Mouse (Mus musculus) kidney, adult 11 months (tissue): Measurements from ENCODE around the gene Fras1.

Source experiments
- DNase-seq: peaks from one replicate; pipeline ENCODE4 v3.0.0; 2022

Fras1 gene

DNA sequence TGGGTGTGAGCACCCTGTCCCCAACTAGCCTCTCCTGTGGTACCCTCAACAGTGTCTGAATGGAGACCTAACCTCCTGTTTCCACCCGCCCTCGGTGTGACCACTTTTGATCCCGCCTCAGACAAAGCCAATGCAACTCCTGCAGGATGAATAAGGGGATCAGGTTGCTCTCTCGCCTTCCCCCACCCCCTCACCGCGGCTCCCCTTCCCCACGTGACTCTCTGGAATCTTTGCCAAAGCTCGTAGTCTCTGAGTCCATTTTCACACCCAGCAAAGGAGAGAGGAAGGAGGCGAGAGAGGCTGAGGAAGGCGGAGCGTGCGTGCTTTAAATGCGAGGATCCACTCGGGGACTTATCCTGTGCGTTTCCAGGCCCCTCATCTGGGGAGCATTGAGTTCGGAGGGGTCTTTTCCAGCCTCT lies at the start of gene Fras1:
Gene Fras1, plus strand, starts transcription at position 389 of the 419 bp plus-strand sequence.
- DNase-seq: no peak

GRCm38 (mm10) chr5:96331048-96331737 lies 42.6 kb upstream of the Fras1 start:
- DNase-seq: peak; percentile 38

DNA sequence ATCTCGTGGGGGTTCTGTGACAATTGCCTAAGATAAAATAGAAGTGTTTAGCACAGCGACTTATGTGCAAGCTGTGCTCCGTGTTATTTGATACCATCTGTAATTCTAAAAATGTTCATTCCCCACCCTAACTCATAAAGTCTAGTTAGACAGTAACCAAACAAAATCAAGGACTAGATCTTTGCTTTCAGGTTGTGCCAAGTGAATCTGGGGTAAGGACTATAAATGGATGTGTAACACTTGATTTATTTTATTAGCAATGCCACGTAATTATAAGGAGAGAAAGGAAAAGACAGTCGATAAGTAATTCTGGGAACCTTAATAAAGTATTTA lies 42.1 kb upstream of the Fras1 start:
- no peak for DNase-seq

GRCm38 (mm10) chr5:96333963-96334362 lies 39.8 kb upstream of the Fras1 start:
- DNase-seq: no peak

- DNase-seq: no peak
These were observed 33.2 kb upstream of the Fras1 start for GRCm38 (mm10) chr5:96340564-96340963.

DNA sequence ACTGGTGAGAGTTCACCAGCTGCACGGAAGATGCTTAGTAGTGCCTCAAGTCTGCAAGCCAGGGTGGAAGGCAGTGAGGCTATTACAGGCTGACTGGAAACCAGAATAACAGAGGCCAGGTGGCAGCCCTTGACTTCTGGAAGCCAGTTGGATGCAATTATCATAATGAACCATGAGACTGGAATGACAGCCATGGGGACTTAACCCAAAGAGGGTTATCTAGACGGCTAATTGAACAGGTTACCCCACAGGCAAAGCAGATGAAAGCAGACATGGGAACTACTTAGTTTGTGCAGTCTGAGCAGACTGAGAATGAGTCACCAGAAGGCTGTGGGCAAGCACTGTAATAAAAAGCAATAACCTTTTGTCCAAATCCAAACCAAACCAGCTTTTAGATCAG lies 28.8 kb upstream of the Fras1 start:
- DNase-seq: no peak

DNA sequence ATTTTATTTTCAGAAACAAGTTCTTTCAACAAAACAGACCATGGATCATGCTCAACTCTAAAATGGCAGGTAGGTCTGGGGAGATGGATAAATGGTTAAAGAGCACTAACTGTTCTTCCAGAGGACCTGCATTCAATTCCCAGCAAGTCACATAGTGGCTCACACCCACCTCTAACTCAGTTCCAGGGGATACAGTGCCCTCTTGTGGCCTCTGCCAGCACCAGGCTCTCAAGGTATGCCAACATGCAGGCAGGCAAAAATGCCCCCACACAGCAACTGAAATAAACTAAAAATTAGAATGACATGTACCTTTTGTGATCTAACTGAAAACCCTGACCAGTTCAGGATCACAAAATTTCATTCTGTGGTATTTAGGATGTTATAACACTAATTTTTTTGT lies 21.8 kb upstream of the Fras1 start:
- no peak for DNase-seq

- no peak for DNase-seq
These were observed 9.8 kb upstream of the Fras1 start for GRCm38 (mm10) chr5:96363950-96364349.

DNA sequence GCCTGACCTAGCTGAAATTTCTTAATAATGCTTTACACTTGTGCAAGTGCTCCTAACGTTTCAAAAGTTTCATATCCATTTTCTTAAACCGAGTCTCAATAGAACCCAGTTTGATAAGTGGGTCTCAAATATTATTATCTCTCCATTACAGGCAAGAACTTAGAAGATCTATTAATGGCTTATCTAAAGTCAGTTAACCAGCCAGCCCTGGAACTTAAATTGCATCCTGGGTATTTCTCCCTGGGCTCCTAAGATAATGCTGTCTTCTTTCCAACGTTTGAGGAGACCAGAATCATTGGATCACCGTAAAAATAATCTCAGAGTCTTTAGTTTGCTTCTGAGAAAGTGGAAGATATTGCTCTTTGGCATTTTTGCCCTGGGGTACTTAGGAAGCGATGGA lies 8.2 kb upstream of the Fras1 start:
- DNase-seq: no peak

- DNase-seq: no peak
These were observed 6.5 kb upstream of the Fras1 start for GRCm38 (mm10) chr5:96367260-96367659.

DNA sequence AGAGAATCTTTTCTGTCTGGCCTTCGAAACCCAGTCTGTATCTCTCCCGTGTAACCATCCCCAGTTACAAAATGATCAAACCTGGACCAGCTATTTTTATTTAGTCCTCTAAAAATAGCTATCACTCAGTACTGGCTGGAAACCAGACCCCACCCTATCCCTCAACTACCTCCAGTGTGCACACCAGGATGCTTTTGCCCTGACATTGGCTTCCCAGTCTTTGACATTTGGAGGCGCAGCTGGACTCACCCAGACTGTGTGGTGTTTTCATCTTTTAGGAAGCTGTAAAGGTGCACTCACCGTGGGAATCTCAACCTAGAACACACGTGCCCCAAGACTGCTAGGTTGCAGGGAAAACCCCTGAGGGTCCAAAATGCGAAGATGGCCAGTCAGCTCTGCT lies 649 bp upstream of the Fras1 start:
- no peak for DNase-seq

- peak; percentile 57 for DNase-seq
These were observed 489 bp downstream of the Fras1 start for GRCm38 (mm10) chr5:96373986-96374901.

DNA sequence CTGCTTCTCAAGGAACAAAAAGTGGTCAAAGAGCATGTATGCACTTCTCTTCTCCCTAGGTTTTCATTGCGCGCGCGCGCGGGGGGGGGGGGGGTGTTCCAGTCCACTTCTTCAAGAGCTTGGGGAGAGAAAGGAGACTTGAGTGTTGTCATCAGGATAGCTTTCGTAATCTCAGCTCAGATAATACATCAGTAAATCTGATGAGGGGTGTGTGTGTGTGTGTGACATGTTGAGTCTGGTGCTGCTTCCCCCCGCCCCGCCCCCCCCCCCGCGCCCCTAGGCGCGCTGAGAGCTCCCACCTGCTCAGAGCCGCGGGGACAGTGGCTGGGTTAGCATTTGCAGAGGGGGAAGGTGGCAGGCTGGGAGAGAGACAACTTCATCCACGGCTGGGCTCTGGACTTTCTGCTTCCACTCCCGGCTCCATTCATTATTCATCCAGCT lies 1.7 kb downstream of the Fras1 start:
- DNase-seq: no peak

DNA sequence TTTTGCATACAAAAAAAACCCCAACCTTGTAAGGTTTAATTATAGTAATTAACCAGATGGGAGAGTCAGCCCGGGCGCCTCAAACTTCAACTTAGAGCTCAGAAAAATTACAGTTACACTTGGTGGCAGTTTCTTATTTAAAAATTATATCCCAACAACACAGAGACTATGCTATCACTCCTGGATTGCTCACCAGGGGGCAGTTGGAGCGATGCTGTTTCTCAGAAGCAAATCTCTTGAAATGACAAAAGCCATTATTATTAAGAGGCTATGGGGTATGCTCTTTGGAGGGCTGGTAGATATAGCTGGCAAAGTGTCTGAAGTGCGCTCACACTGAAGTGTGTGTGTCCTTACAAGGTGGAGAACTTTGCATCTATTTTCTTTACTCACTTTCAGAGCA lies 2.5 kb downstream of the Fras1 start:
- DNase-seq: no peak

- DNase-seq: no peak
These were observed 12.6 kb downstream of the Fras1 start for GRCm38 (mm10) chr5:96386138-96386933.

GRCm38 (mm10) chr5:96388306-96388705 lies 14.6 kb downstream of the Fras1 start:
- no peak for DNase-seq

- no peak for DNase-seq
These were observed 16.3 kb downstream of the Fras1 start for GRCm38 (mm10) chr5:96389963-96390623.

DNA sequence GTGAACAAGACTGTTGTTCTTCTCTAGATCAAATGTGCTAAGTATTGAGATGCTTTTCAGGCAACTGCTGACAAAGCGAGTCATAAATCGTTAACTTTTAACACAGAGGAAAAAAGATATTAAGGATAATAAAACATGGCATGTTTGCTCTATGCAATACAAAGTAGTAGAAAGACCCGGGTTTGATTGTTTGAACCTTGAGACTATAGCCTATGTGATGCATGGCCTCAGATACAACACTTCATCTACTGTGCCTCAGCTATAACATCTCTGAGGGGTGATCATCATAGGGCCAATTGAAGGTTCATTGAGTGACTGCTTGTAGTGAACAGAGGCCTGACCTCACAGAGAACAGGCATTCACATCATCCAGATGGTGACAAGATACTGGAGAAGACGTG lies 17.3 kb downstream of the Fras1 start:
- no peak for DNase-seq

GRCm38 (mm10) chr5:96394947-96395346 lies 21.2 kb downstream of the Fras1 start:
- no peak for DNase-seq

DNA sequence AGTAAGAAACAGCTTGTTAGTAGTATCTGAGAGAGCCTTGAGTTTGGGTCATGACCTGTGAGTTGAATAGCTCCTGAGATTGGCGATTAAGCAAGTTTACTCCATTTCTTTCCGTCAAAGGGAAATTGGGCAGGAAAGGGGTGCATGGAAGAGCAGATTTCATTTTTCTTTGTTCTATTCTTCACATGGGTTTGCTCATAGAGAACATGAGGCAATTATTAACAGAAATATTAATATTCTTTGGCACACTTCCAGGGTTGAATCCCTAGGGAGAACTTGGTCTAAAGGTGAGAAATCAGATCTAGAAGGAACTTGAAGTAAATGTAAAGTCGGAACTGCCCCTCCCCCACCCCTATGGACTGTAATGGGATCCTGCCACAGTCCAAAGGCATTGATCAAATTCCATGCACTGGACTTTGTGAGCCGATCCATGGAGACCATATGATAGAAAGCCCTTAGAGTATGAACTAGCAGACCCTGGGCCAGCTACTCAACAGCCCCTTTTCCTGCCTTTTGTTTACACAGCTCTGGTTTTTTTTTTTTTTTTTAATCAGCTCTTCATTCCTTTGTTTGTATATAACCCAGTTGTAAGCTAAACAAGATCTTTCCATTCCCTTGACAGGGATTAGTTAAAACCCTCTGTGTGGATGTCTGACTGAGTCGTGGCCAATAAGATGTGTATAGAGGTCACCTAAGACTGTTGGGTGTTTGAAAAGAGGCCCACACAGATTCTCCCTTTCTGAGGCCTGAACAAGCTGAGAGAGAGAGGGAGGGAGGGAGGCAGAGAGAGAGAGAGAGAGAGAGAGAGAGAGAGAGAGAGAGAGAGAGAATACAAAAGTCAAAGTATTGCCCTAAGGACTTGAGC lies 22.3 kb downstream of the Fras1 start:
- DNase-seq: no peak

GRCm38 (mm10) chr5:96402555-96402954 lies 28.8 kb downstream of the Fras1 start:
- peak; percentile 73 for DNase-seq
